Mouse (Mus musculus): ENCODE data around the gene Cobl. TPM values are rescaled to one million over a fixed set of nuclear protein-coding genes. Genes with fewer than 3 reads are reported as not detected.
A peak's percentile ranks its signal among the peaks of the same experiment; 100 is the strongest.

Gene Cobl
- total RNA-seq, 1 experiment from 2014 or later: not detected

DNA sequence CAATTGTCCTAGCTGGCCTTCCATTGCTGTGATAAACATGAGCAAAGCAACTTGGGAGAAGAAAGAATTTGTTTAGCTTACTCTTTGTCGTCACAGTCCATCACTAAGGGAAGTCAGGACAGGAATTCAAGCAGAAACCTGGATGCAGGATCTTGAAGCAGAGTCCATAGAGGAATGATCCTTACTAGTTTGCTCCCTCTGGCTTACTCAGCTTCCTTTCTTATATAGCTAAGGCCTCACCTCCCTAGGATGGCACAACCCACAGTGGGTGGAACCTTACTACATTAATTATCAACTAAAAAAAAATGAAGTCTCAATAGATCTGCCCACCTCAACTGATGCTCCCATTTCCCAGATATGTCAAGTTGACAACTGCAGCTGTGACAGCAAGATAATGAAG is 52.8 kb downstream of the Cobl start:
- no peak for ATAC-seq (replicated peaks in 1 of 2; ENCODE audit: insufficient read depth in 1 of 2, low FRiP score in 2 of 2, low TSS enrichment in 1 of 2, low read depth in 1 of 2, poor library complexity in 2 of 2, severe bottlenecking in 2 of 2)

DNA sequence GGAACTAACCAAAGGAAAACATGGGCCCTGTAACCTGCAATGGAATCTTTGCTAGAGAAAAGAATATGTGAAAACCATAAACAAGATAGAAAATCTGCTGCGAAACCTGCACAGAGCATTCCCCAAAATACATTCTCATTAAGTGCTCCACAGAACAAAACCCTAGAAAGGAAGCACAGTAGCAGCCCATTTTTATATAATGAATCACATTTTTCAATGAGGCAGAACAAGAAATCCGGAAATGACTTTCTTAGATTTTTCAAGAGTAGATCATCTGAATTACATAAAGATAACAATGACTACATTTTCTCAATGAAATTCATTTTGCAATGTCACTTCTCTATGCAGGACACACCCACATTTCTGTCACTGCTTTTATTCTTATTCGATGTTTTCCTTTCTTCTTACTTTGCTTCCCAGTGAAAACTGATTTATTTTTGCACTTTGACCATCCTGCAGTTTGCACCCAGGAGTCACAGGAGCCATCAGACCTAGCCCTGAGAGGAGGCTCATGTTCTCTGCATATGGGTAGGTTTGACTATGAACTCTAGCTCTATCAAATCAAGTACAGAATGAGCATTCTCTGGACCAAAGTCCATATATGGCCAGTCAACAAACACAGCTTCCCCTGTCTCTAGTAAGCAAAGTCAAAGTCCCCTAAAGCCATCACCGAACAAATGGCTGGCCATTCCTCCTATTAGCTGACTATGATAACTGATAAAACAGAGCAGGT is 53.5 kb downstream of the Cobl start:
- ATAC-seq (replicated peaks in 1 of 2; ENCODE audit: insufficient read depth in 1 of 2, low FRiP score in 2 of 2, low TSS enrichment in 1 of 2, low read depth in 1 of 2, poor library complexity in 2 of 2, severe bottlenecking in 2 of 2): no peak

DNA sequence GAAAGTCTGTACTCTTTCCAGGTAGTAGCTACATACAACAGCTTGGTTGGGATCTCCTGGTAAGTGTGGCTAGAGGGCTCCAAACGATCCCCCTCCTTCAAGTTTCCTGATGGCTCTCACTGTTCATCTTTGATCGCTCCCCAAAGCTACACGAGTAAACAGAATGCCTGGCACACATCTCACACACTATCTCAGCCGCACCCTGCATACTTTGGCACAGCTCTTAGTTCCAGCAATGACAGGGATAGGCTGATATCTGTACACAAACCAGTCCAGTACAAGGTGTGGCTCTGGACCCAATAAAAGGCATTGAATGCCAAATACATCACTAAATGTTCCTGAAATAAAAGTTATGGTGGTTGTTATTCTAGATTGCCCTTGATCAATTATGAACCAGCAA is 55.3 kb downstream of the Cobl start:
- ATAC-seq (replicated peaks in 1 of 2; ENCODE audit: insufficient read depth in 1 of 2, low FRiP score in 2 of 2, low TSS enrichment in 1 of 2, low read depth in 1 of 2, poor library complexity in 2 of 2, severe bottlenecking in 2 of 2): no peak

DNA sequence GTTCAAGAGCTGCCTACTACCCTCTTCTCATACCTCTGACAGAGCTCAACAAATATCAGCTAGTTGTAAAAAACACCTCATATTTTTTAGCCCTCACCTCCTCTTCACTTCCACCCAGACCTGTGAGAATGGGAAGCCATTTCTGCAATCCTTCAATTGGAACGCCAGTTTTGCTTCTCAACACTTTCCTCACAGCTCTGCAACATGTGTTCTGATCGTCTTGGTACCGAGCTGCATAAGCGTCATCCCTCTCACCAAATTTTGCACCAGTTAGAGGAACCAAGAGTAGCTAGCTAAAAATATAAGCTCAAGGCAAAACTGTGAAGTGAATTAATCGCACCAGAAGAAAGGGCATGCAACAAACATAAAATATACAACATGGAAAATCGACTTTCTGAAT is 56.9 kb downstream of the Cobl start:
- ATAC-seq (replicated peaks in 1 of 2; ENCODE audit: insufficient read depth in 1 of 2, low FRiP score in 2 of 2, low TSS enrichment in 1 of 2, low read depth in 1 of 2, poor library complexity in 2 of 2, severe bottlenecking in 2 of 2): no peak

DNA sequence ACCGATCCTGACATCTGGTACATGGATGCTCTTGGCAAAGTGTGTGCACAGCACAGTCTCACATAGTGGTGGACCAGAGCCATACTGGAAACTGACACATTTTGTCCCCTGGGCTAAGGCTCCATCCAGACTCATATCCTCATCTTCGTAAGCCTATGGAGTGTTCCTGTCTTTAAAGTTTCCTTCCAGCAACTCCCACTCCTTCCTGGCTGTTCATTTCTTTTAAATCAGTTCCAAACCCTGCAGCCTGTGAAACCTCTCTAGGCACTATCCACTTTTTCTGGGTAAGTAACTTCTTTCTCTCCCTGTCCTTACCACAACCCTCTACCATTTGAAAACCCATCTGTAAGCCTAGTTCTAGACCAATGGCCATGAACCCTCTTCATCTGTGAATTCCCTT is 64.9 kb downstream of the Cobl start:
- no peak for ATAC-seq (replicated peaks in 1 of 2; ENCODE audit: insufficient read depth in 1 of 2, low FRiP score in 2 of 2, low TSS enrichment in 1 of 2, low read depth in 1 of 2, poor library complexity in 2 of 2, severe bottlenecking in 2 of 2)

DNA sequence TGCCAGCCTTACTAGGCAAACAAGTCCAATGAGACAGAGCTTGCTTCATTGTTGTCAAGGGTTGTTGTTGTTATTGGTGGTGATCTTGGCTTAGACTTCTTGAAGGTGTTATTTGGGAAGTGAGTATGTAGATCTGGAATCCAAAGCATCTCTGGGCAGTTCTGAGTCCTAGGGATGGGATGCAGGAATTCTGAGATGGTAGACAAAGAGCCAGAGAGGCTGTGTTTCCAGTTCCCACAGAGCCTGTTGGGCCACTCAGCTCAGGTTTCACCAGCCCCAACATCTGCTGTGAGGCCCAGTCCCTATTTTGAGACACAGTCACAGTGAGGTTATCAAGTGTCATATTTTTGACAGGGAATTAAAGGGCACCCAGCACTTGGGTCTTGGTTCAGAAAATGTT is 68.6 kb downstream of the Cobl start:
- no peak for ATAC-seq (replicated peaks in 1 of 2; ENCODE audit: insufficient read depth in 1 of 2, low FRiP score in 2 of 2, low TSS enrichment in 1 of 2, low read depth in 1 of 2, poor library complexity in 2 of 2, severe bottlenecking in 2 of 2)

DNA sequence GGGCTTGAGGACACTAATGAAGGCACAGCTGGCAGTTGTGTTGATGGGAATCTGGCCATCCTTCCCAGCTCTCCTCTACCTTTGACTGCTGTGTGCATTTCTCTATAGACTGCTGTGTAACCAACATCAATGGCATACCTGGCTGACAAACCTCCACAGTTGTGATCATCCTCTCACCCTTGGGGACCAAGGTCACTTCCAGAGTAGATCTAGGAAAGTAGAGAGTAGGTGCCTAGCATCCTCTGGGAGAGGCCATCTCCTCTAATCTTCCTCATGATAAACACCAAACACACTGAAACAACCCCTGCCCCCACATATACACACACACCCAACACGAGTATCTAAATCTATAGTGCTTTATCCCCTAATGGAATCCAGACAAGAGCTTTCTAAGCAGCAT is 70.1 kb downstream of the Cobl start:
- ATAC-seq (replicated peaks in 1 of 2; ENCODE audit: insufficient read depth in 1 of 2, low FRiP score in 2 of 2, low TSS enrichment in 1 of 2, low read depth in 1 of 2, poor library complexity in 2 of 2, severe bottlenecking in 2 of 2): no peak

DNA sequence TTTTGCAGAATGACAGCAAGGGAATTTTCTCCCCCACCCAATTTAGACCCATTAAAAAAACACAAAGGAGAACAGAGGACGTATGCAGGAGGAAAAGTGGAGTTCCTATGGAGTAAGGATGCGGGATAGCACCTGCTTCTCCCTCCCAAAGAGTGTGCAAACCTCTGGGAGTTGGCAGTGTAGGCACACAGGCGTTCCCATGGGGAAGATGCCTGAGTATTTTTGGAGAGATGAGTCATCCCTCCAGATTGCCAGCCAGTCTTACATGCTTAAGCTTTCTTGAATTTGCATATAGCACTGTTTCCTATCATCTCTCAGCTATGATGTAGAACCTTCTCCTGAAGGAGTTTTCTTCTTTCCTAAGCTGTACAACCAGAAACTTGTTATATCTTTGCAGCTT is 70.6 kb downstream of the Cobl start:
- no peak for ATAC-seq (replicated peaks in 1 of 2; ENCODE audit: insufficient read depth in 1 of 2, low FRiP score in 2 of 2, low TSS enrichment in 1 of 2, low read depth in 1 of 2, poor library complexity in 2 of 2, severe bottlenecking in 2 of 2)

DNA sequence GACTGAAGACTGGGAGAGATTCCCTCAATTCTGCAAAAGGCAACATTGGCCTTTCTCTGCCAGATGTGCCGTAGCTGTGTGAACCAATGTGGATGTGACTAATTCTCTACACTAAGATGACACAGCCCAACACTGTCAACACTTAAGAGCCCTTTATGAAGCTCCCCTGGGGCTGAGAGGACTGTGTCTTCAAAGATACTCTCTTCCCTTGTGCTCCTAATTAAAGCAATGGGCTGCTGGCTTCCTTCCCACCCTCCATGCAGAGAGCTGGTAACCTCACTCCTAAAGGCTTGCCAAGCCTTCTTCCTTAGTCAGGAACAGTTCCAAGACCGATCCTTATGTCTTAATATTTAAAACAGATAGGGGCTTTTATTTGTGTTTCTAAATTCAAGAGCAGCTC is 79.9 kb downstream of the Cobl start:
- no peak for ATAC-seq (replicated peaks in 1 of 2; ENCODE audit: insufficient read depth in 1 of 2, low FRiP score in 2 of 2, low TSS enrichment in 1 of 2, low read depth in 1 of 2, poor library complexity in 2 of 2, severe bottlenecking in 2 of 2)

DNA sequence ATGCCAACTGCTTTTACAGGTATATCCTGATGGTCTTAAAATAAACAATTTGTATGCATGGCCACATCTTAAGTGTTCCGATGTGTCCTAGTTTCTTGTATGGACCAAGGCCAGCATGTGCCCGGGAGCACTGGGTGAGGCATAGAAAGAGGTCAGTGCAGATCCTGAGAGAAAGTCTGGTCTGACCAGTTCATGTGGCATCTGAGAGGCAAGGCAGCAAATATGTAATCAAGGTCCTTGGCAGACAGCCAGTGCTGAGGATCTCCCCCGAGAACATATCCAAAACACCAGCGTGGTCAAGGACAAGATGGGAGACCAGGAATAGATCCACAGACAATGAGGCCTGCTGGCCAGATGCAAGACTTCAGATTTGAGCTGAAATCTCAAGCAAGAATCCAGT is 81.8 kb downstream of the Cobl start:
- no peak for ATAC-seq (replicated peaks in 1 of 2; ENCODE audit: insufficient read depth in 1 of 2, low FRiP score in 2 of 2, low TSS enrichment in 1 of 2, low read depth in 1 of 2, poor library complexity in 2 of 2, severe bottlenecking in 2 of 2)

DNA sequence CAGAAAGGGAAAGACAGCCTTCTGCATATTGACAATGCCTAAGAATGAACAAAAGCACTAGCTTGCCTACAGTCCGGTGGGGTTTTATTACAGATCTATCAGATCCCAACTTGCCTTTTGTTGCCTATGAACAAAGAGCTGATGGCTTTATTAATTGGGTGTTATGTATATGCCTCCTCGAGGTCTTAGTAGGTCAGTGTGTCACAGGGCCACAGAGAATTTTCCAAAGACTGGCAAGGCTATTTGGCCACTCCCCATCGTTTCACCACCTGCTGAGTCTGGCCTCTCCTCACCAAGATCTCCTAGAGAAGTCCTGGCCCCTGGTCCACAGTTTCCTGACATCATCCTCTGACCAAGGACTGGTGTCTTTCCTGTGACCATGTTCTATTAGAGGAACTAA is 83.7 kb downstream of the Cobl start:
- no peak for ATAC-seq (replicated peaks in 1 of 2; ENCODE audit: insufficient read depth in 1 of 2, low FRiP score in 2 of 2, low TSS enrichment in 1 of 2, low read depth in 1 of 2, poor library complexity in 2 of 2, severe bottlenecking in 2 of 2)

DNA sequence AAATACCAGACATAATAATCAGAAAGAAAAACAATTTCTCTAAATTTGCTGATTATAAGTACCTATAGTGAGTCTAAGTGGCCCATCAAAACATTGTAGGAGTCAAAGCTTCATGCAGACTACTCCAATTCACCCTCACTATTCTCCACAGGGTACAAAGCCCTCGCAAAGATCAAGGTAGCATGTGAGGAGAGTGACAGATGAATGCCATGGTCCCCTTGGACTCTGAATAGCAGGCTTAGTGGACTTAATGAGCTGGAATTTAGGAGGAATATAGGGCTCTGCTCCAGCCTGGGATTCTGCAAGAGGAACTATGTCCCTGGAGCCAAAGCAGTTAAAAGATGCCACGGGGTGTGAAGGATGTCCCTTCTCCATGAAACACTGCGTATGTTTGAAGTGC is 88.1 kb downstream of the Cobl start:
- ATAC-seq (replicated peaks in 1 of 2; ENCODE audit: insufficient read depth in 1 of 2, low FRiP score in 2 of 2, low TSS enrichment in 1 of 2, low read depth in 1 of 2, poor library complexity in 2 of 2, severe bottlenecking in 2 of 2): no peak

DNA sequence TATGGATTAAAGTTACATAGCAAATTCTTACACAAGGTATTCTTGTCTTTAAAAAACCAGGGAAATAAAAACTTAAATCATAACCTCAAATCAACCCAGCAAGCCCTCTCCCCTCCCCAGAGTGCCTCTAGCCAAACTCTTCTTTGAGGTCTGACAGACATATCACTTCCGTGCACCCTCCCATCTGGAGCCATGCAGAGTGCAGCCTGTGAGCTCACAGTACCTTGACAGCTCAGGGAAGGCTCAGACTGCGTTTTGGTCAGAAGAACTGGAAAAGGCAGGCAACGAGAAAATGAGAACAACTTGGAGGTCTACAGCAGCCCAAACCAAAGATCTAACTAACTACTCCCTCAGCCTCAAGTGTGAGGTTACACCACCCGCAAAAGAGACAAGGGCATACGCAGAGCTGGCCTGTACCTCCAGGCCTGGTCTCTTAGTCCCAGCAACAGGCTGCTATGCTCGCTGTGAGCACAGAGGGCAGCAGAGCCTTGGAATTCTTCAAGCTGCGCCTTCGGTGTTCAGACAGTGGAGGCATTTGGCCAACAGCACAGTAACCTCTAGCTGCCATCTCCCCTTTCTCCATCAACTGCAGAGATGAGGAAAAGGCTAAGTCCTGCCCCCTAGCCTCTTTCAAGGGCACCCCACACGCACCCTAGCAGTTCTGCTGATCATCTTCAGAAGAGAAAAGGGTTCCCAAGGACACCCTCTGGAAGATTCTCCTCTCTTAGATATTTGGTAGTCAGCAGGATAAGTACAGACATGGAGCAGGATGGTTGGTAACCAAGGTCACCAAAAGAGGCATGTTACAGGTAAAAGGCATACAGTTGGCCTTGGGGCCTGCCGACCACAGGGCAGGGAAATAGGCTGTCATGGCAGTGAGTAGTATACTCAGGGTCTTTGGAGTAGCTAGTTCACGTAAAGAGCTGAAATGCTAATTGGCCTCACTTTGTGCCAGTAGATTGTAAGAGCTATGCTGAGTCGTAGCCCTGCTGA is 91.4 kb downstream of the Cobl start:
- peak; percentile 90 to 97 for ATAC-seq (replicated peaks in 1 of 2; ENCODE audit: insufficient read depth in 1 of 2, low FRiP score in 2 of 2, low TSS enrichment in 1 of 2, low read depth in 1 of 2, poor library complexity in 2 of 2, severe bottlenecking in 2 of 2)

DNA sequence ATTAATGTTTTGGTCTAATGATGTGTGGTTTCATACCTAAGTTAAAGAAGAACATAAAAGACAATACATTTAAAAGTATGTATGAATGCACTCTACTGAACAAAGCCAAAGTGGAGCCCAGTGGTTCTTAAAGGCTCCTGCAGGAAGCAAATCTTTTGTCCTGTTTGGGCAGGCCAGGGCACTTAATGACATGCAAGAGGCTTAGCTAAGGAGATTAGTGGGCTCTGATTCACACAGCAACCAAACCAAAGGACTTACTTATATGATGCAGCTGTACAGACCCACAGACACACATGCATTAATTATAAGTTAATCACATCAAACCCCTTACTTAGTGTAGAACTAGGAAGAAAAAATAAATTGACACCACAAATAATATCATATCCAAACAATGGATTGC is 93.8 kb downstream of the Cobl start:
- no peak for ATAC-seq (replicated peaks in 1 of 2; ENCODE audit: insufficient read depth in 1 of 2, low FRiP score in 2 of 2, low TSS enrichment in 1 of 2, low read depth in 1 of 2, poor library complexity in 2 of 2, severe bottlenecking in 2 of 2)

DNA sequence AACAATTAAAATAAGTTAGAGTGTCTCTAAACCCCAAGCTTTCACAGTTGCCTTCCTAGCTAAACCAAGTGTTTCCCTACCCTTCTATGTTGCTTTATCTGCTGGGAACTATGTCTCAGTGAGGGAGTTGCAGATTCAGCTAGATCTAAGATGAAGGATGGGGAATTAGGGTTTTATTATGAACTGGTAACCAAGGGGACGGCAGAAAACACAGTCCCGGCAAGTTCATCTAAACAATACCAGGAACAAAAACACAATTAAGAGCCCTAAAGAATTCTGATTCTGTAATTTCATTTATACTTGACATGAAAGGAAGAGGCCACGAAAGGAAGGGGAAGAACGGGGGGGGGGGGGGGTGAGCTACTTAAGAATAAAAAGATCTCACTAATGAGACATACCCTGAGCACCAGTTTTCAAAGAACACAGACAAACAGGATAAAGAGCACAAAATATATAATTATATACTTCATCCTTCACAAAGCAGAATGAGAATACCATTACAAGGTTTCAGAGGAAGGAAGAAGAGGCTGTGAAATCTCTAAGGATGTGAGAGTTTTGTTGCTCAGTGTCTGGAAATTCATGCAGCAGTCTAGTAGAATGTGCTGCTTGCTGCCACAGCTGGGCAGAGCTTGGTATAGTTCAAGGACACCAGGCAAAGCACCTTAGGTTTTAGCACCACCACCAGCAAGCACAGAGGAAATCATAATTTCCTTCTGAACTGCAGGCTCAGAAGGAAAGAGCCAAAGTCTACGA is 97.2 kb downstream of the Cobl start:
- ATAC-seq (replicated peaks in 1 of 2; ENCODE audit: insufficient read depth in 1 of 2, low FRiP score in 2 of 2, low TSS enrichment in 1 of 2, low read depth in 1 of 2, poor library complexity in 2 of 2, severe bottlenecking in 2 of 2): no peak

DNA sequence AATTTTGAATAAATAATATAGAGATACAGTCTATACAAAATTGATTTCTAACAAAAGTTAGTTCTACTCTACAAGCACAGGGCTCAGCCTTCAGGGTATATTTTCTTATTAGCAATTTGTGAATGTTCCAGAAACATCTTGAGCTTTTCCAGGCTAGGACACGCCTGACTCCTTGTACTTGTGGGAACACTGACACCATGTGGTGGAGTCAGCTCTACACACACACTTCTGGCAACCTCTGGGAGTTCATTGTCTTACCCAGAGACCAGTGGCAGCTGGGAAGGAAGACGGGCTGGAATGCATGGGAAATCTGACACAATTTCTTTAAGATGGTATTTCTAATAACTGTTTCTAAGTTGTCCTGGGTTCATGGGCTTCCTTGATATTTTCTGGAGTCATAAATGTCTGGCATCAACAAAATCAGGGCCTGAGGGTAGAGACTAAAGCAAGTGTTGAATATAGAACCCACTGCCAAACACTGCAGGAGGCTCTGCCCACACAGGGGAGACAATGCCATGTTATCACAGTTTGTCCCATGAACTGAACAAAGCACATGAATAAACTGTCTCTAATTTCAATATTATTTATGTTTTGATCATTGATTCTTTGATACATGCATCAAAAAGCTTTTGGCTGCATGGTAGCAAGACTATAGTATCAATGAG is 105.3 kb downstream of the Cobl start:
- peak in 1 of 2 experiments; percentile 42; a peak in 1 of 4 replicates for ATAC-seq (replicated peaks in 1 of 2; ENCODE audit: insufficient read depth in 1 of 2, low FRiP score in 2 of 2, low TSS enrichment in 1 of 2, low read depth in 1 of 2, poor library complexity in 2 of 2, severe bottlenecking in 2 of 2)

DNA sequence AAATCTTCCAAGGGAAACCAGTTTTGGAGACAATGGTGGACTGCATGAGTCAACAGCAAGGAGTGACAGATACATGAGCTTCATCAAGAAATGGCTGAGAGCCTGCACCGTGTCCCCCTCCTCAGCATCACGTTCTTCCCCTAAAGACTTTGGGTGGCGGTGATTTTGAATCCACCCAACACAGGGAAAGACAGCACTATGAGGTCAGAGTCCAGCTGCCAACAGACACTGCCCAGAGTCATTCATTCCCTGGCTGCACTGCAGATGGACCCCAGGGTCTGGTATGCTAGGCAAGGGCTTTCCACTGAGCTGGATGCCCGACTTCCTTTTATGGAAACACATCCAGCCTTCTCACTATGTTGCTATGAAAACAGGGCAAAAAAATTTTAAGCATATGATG is 106.2 kb downstream of the Cobl start:
- no peak for ATAC-seq (replicated peaks in 1 of 2; ENCODE audit: insufficient read depth in 1 of 2, low FRiP score in 2 of 2, low TSS enrichment in 1 of 2, low read depth in 1 of 2, poor library complexity in 2 of 2, severe bottlenecking in 2 of 2)
